Mouse (Mus musculus) lung, postnatal 0 days (tissue): Measurements from ENCODE around the gene Crim1.

Source experiments
- CTCF ChIP-seq: IDR thresholded peaks from 2 replicates; pipeline ENCODE4 v1.5.1; 2016; ENCODE audit warnings: antibody characterized with exemption, mild to moderate bottlenecking
- EP300 ChIP-seq: IDR thresholded peaks from 2 replicates; pipeline ENCODE4 v1.6.1; 2016; ENCODE audit warnings: antibody characterized with exemption, mild to moderate bottlenecking, control low read depth

GRCm38 (mm10) chr17:78197111-78197510 lies 2.9 kb upstream of the Crim1 start:
- peak; percentile 86 for TF ChIP-seq CTCF
- no peak for TF ChIP-seq EP300
